Mouse (Mus musculus): ENCODE measurements around the gene Gm28048. TPM values are rescaled to one million over a fixed set of nuclear protein-coding genes. Genes with fewer than 3 reads are reported as not detected.

The Gm28048 gene
- polyA plus RNA-seq, 1 experiment = 21.9 TPM

GRCm38 (mm10) chr11:22956346-22956745 lies 25.5 kb downstream of the Gm28048 start:
- TF ChIP-seq CTCF (IDR thresholded peaks at IDR 0.05; ENCODE audit: control insufficient read depth, insufficient read depth, low read length) (no peak), POLR2A (IDR thresholded peaks at IDR 0.05; ENCODE audit: borderline replicate concordance, control insufficient read depth, low read depth, low read length) (no peak)
- 91% methylated on average over 6 of the region's 6 CpGs for WGBS
- Histone ChIP-seq H3K4me1 (ENCODE audit: control insufficient read depth, insufficient read depth, low read length) (no peaks in the 10 kb centered on the region; the same call in 1 of the 2 replicates), H3K4me3 (replicated peaks; ENCODE audit: control insufficient read depth, low read depth, low read length) (no peak overlapping the region), H3K27ac (ENCODE audit: control insufficient read depth, insufficient read depth, low read depth, low read length, poor library complexity) (no peak overlapping the region)

GRCm38 (mm10) chr11:22952668-22953067 lies 29.2 kb downstream of the Gm28048 start:
- Histone ChIP-seq H3K4me3 (replicated peaks; ENCODE audit: control insufficient read depth, low read depth, low read length) (no peak overlapping the region), H3K4me1 (ENCODE audit: control insufficient read depth, insufficient read depth, low read length) (no peaks in the 10 kb centered on the region; the same call in 1 of the 2 replicates), H3K27ac (ENCODE audit: control insufficient read depth, insufficient read depth, low read depth, low read length, poor library complexity) (no peak overlapping the region)
- WGBS = 49% methylated on average over 7 of the region's 7 CpGs
- TF ChIP-seq CTCF (IDR thresholded peaks at IDR 0.05; ENCODE audit: control insufficient read depth, insufficient read depth, low read length) (no peak), POLR2A (IDR thresholded peaks at IDR 0.05; ENCODE audit: borderline replicate concordance, control insufficient read depth, low read depth, low read length) (no peak)

GRCm38 (mm10) chr11:22950131-22950530 lies 31.8 kb downstream of the Gm28048 start:
- Histone ChIP-seq H3K4me3 (replicated peaks; ENCODE audit: control insufficient read depth, low read depth, low read length) (no peak overlapping the region), H3K4me1 (ENCODE audit: control insufficient read depth, insufficient read depth, low read length) (no peaks in the 10 kb centered on the region; the same call in 1 of the 2 replicates), H3K27ac (ENCODE audit: control insufficient read depth, insufficient read depth, low read depth, low read length, poor library complexity) (no peak overlapping the region)
- 82% methylated on average over 6 of the region's 6 CpGs for WGBS
- peak; percentile 29; the same call in 1 of the 2 replicates for TF ChIP-seq CTCF (IDR thresholded peaks at IDR 0.05; ENCODE audit: control insufficient read depth, insufficient read depth, low read length)
- TF ChIP-seq POLR2A (IDR thresholded peaks at IDR 0.05; ENCODE audit: borderline replicate concordance, control insufficient read depth, low read depth, low read length) = no peak

GRCm38 (mm10) chr11:22949101-22949500 lies 32.8 kb downstream of the Gm28048 start:
- Histone ChIP-seq H3K27ac (ENCODE audit: control insufficient read depth, insufficient read depth, low read depth, low read length, poor library complexity) (no peak overlapping the region), H3K4me1 (ENCODE audit: control insufficient read depth, insufficient read depth, low read length) (no peaks in the 10 kb centered on the region; the same call in 1 of the 2 replicates), H3K4me3 (replicated peaks; ENCODE audit: control insufficient read depth, low read depth, low read length) (no peak overlapping the region)
- WGBS = 83% methylated on average over 1 of the region's 1 CpGs
- TF ChIP-seq CTCF (IDR thresholded peaks at IDR 0.05; ENCODE audit: control insufficient read depth, insufficient read depth, low read length) (no peak), POLR2A (IDR thresholded peaks at IDR 0.05; ENCODE audit: borderline replicate concordance, control insufficient read depth, low read depth, low read length) (no peak)

GRCm38 (mm10) chr11:22938983-22939382 lies 42.9 kb downstream of the Gm28048 start:
- Histone ChIP-seq H3K4me3 (replicated peaks; ENCODE audit: control insufficient read depth, low read depth, low read length) (no peak overlapping the region), H3K4me1 (ENCODE audit: control insufficient read depth, insufficient read depth, low read length) (no peaks in the 10 kb centered on the region), H3K27ac (ENCODE audit: control insufficient read depth, insufficient read depth, low read depth, low read length, poor library complexity) (no peak overlapping the region)
- WGBS = 71% methylated on average over 2 of the region's 2 CpGs
- TF ChIP-seq CTCF (IDR thresholded peaks at IDR 0.05; ENCODE audit: control insufficient read depth, insufficient read depth, low read length) = no peak
- TF ChIP-seq POLR2A (IDR thresholded peaks at IDR 0.05; ENCODE audit: borderline replicate concordance, control insufficient read depth, low read depth, low read length) = no peak

GRCm38 (mm10) chr11:22937716-22938316 lies 44.1 kb downstream of the Gm28048 start:
- 95% methylated on average over 4 of the region's 4 CpGs for WGBS
- no peak for TF ChIP-seq POLR2A (IDR thresholded peaks at IDR 0.05; ENCODE audit: borderline replicate concordance, control insufficient read depth, low read depth, low read length)
- no peak for TF ChIP-seq CTCF (IDR thresholded peaks at IDR 0.05; ENCODE audit: control insufficient read depth, insufficient read depth, low read length)
- Histone ChIP-seq H3K27ac (ENCODE audit: control insufficient read depth, insufficient read depth, low read depth, low read length, poor library complexity) (no peak overlapping the region), H3K4me3 (replicated peaks; ENCODE audit: control insufficient read depth, low read depth, low read length) (no peak overlapping the region), H3K4me1 (ENCODE audit: control insufficient read depth, insufficient read depth, low read length) (no peaks in the 10 kb centered on the region)

- WGBS = 35% methylated on average over 5 of the region's 5 CpGs
- Histone ChIP-seq H3K4me3 (replicated peaks; ENCODE audit: control insufficient read depth, low read depth, low read length) (no peak overlapping the region), H3K4me1 (ENCODE audit: control insufficient read depth, insufficient read depth, low read length) (no peaks in the 10 kb centered on the region), H3K27ac (ENCODE audit: control insufficient read depth, insufficient read depth, low read depth, low read length, poor library complexity) (no peak overlapping the region)
- TF ChIP-seq CTCF (IDR thresholded peaks at IDR 0.05; ENCODE audit: control insufficient read depth, insufficient read depth, low read length) = no peak
- no peak for TF ChIP-seq POLR2A (IDR thresholded peaks at IDR 0.05; ENCODE audit: borderline replicate concordance, control insufficient read depth, low read depth, low read length)
Measured at GRCm38 (mm10) chr11:22936446-22937125, 45.3 kb downstream of the Gm28048 start.

- no peak overlapping the region for H3K4me3 ChIP-seq (replicated peaks; ENCODE audit: control insufficient read depth, low read depth, low read length)
- H3K4me1 ChIP-seq (ENCODE audit: control insufficient read depth, insufficient read depth, low read length) = peaks cover 3% of the 10 kb centered on the region
- no peak overlapping the region for H3K27ac ChIP-seq (ENCODE audit: control insufficient read depth, insufficient read depth, low read depth, low read length, poor library complexity)
- TF ChIP-seq POLR2A (IDR thresholded peaks at IDR 0.05; ENCODE audit: borderline replicate concordance, control insufficient read depth, low read depth, low read length) = no peak
- no peak for TF ChIP-seq CTCF (IDR thresholded peaks at IDR 0.05; ENCODE audit: control insufficient read depth, insufficient read depth, low read length)
Measured at GRCm38 (mm10) chr11:22932167-22932566, 49.7 kb downstream of the Gm28048 start.
